Mouse (Mus musculus): ENCODE results near the gene Ghdc.
A peak's percentile ranks its signal among the peaks of the same experiment; 100 is the strongest.

The Ghdc gene

DNA sequence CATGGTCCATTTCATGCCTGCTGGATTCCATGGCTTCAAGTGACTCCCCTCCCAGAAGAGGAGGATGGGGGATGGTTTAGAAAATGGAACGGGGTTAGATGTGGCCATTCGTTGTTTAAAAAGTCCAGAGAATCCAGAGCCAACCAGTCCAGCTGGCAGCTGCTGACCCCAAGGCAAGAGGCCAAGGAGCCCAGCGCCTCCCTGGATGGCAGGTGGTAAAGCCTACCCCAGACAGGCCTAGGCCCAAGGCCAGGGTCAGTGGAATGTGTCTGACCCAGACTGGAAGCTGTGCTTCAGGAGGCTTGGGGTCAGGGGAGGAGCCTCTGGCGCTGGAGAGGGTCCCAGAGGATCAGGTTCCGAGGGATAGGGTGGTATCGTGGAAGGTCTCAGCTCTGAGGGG lies 29.4 kb downstream of the Ghdc start:
- DNase-seq, result no peak

DNA sequence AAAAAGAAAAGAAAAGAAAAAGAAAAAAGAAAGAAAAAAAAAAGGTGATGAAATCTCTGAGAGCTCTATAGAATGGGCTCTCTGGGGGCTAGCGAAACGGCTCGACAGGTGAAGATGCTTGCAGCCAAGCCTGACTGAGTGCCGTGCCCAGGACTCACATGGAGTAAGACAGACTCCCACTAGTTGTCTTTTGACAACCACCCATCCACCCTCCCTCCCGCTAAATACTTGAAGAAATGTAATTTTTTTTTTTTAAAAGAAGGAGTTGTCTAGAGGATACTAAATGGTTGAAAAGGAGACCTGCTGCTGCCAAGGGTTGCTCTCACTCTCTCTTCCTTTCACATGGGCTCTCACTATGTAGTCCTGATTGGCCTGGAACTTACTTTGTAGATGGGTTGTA lies 32.0 kb downstream of the Ghdc start:
- DNase-seq, result no peak

DNA sequence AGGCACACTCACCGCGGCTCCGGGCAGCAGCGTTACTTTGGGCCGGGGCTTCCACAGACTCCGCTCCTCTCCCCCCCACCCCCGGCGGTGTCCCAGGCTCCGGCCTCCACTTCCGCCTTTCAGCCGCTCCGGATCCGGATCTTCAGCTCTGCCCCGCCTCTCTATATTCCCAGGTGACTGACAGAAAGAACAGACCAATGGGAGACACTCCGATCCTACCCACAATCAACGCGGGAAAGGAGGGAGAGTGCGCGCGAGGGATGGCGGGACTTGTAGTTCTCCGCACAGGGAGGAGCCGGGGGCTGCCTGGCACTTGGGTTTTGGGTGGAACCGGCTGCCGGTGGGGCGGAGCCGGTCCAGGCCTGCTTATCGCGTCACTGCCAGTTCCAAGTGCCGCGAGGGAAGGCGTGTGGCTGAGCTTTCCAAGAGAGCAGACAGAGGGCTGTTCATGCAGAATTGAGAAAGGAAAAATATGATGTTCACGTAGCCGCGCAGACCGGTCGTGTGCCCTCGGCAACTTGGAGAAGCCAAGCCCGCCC lies 32.6 kb downstream of the Ghdc start, which contains the start of gene Rab5c:
Gene Rab5c, minus strand, starts transcription at position 150 of the 539 bp plus-strand sequence.
- peak; percentile 96 to 98 for DNase-seq

DNA sequence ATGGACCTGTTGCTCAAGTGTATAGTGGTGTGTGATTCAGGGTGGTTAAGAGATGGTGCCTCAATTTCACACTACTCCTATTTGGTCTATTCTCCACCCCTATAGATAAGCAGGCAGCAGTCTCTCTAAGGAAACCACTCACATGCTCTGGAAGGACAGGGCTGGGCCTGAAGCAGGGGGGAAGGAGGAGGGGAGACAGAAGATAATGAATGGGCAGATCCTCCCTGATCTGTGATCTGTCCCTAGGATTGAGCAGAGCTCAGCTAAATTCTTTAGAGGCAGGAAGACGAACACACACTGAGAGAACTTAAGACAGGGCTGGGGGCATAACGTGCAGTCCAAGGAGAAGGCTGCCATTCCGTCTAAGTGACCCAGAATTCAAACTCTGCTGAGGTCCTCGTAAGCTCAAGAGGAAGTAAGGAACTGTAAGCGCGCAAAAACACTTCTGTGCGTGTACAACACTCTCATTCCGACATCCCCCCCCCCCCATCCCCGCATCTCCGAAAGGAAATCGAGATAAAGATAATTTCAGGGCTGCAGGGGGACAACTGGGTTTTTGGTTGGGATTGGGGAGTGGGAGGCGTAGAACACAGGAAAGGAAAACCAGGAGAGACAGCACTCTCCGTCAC lies 33.5 kb downstream of the Ghdc start:
- no peak for DNase-seq

DNA sequence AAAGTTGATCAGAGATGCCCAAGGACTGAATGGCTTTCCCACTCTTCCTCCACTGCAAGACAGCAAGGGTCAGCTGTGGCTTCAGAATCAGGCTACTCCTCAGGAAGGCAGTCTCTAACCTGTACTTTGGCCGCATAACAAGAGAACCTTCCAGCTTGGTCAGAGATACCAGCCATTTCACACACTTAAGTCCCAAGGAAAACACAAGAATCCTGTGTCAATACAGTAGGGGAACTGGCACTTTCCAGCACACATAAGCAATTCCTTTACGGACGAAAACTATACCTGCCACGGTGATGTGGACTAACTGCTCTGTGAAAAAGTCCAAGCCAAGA lies 34.0 kb downstream of the Ghdc start:
- DNase-seq, result no peak

DNA sequence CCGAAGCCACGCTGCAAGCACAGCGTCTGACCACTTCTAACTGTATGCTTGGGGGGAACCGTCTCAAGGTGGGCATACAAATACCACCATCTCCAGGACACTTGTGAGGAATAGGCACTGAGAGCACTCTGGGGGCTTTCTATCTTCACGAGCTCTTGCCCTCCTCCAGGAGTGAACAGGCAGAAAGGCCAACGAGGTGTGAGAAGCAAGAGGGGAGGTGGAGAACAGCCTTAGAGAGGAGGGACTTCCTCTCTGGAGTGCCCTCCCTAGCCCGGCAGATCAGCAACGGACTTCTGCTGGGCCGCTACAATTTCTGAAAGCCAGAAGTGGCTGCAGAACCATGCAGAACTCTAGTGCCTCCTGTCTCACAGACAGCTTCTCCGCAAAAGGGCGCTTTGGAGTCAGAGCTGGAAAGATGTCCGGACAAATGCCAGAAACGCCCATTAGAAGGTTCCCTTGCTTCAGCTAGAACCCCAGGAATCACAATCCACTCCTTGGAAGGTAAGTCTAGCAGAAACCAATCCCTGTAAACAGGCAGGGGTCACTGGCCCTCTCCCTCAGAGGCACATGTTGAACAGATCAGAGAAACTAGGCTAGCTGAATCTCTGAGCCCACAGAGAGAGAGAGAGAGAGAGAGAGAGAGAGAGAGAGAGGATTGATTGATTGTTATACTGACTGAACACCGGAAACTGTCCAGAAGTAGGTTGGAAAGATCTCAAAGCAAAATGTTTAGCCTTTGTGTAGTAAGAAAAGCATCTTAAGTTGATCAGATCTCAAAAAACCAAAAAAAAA lies 34.6 kb downstream of the Ghdc start:
- DNase-seq, result no peak

DNA sequence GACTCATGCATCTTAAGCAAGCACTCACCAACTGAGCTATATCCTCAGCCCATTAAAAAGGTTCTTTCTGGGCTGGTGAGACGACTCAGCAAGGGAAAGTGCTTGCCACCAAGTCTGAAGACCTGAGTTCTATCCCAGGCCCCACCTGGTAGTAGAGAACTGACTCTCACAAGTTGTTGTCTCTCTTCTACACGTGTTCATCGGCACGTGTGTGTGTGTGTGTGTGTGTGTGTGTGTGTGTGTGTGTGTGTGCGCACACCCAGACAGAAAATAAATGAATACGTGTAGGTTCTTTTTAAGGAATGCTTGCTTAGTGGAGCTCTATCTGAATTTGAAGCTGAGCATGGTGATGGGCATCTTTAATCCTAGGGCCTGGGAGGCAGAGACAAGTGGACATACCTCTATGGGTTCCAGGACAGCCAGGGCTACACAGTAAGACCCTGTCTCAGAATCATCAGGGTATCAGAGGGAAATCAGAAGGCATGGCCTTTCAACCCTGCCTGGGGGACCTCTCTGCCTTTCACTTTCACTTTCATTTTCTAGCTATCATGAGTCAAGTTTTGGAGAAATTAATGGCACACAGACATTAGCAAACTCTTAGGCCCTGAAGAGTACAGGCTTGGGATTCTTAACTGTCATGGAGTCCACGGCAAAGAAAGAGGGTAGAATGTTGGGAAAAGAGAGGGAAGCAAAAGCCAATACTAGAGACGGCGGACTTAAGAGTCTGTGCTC lies 35.5 kb downstream of the Ghdc start:
- DNase-seq, result no peak

DNA sequence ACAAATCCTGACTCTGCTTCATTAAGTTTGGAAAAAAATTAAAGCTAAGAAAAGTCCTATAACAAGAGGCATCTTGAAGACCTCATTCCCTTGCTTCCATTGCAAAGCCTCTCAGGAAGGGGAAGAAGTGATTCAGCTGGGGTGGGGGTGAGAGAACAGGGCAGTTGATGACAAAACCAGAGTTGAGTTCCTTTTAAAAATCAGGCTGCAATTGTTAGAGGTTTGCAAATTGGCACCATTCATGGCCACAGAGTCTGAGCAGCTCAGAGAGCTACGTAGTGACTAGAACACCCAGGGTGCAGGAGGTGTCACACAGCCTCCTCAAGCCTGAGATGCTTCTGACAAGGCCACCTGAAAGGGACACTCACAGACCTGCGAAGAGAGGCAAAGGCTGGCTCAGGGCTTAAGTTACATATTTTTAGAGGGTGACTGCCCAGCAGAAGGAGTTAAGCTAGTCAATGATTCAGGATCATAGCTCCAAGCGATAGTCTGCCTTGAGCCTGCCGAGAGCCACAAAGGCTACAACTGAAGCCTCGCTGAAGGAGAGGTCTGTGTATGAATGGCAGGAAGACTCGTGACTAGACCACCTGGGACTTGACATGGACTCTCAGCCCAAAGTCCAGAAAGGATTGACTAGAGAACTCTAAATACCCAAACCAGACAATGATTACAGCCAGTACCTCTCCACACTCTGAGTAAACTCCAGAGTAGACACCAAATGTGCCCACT lies 40.1 kb downstream of the Ghdc start:
- no peak for DNase-seq

DNA sequence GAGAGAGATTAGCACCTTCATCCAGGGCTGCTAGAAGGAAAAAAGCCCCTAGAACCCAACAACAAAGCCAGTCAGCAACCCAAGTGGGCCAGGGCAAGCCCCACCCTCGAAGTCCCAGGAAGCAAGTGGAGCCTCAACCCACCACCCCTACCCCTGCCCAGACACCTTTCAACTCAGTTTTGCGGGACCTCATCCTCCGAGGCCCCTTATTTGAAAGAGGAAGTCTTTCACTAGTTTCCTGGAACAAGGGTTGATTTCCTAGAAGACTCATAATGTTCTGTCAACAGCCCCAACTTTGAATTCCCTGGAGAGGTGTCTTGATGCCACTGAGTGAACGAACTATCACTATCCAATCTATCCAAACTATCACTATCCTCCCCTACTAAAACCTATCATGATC lies 40.8 kb downstream of the Ghdc start:
- DNase-seq, result no peak

DNA sequence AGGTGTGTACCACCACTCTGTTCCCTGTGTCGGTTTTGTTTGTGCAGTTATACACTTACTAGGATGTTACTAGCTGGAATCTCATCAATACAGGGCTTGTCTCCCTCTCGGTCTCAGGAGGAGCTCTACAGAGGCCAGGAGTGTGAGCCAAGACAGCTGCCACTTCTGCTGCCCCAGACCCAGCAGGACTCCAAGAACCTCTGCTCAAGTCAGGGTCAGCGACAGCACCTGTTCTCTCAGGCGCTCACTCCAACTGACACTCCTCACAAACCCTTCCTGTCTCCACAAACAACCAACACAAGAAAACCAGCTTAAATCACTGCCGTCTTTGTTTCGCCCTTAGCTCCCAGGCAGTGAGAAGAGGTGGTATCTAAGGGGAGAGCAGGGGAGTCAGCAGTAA lies 42.2 kb downstream of the Ghdc start:
- no peak for DNase-seq

DNA sequence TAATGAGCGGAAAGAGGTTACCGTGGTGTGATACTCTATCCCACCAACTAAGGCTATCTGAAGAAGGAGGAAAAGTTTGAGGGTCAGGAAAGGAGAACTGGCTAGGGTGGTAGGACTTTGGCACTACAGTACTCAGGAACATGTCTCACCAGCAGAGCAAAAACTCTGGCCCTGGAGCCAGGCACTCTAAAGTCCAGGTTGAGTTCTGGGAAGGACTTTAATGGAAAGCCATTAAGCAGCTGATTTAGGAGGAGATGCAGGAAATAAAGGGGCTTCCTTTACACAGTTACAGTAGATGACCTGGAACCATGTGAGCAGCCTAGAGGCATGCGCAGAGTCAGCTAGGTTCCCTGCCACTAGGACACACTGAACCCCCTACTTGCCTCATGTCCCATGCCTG lies 43.6 kb downstream of the Ghdc start:
- DNase-seq, result no peak

DNA sequence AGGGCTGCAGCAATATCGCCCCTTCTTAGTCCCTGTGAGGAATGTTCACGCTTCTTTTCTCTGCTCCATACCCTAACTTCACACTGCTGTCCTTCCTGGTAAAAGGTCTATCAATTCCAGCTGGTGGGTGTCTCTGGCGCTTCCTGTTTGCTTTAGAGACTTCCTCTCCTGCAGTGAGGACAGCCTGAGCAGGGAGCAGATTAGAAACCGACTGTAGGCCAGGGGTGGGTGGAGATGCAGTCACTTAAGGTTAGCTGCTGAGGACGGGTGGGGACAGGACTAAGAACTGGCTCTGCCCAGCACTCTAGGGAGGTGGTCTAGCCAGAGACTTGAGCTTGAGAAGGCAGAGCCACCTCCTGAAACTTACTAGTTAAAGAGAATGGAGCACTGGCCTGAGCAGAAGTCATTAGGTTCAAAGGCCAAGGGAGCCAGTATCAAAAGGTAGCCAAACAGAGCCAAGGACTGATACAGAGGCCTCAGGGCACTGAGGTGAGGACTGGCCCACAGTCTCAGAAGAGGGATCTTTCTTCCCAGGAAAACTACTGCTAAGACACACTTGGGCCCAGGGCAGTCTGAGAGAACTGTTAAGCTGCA lies 45.7 kb downstream of the Ghdc start:
- no peak for DNase-seq

DNA sequence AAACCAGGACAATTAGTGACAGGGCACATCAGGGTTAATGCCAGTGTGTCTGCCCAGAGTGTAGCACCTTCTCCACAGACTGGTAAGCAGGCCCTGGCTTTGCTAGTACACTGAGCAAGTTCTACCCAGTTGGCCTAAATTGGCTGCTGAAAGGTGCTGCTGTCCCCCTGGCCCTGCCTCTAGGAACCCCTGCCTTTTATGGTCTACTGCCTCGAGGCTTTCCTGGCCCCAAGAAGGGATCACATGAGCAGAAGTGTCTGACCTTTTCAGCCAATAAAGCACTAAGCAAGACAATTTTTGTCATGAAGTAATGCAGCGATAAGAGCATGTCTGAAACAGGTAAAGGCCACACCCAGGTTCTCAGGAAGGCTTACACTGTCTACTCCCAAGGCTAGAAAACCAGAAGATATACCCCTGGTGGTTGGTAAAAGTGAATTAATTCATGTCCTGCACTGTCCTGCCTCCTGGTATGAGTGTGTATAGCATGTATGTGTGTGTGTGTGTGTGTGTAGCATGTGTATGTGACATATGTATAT lies 48.2 kb downstream of the Ghdc start:
- no peak for DNase-seq

DNA sequence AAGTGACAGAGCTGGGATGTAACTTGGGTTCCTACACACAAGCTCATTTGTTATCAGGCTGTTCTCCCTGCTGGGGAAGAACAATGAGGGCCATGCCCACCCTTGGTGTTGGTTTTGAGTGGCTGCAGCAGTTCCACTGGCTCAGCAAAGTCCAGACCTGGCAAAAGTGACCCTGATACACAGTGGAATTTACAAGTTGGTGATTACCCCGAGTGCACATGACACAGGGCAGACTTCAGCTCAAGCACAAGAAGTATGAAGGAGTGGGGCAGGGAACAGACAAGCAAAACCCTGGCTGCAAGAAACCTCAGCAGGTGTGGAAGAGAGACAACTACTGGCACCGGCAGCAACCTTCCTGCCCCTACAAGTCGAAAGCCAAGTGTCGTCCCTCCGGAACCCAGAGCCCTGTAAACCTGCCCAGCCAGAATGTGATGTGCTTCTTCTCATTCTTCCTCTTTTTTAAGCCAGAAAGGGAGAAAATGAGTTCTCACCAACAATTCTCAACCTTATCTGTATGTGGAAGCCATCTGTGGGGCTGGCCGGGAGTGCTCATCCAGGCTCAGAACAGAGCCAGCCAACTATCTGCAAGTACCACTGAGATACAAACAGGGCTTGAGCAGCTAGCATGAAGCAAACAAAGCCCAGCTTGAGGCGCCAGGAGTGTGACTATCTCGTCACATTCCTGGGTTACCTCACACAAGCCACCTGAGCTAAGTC lies 48.8 kb downstream of the Ghdc start:
- no peak for DNase-seq

DNA sequence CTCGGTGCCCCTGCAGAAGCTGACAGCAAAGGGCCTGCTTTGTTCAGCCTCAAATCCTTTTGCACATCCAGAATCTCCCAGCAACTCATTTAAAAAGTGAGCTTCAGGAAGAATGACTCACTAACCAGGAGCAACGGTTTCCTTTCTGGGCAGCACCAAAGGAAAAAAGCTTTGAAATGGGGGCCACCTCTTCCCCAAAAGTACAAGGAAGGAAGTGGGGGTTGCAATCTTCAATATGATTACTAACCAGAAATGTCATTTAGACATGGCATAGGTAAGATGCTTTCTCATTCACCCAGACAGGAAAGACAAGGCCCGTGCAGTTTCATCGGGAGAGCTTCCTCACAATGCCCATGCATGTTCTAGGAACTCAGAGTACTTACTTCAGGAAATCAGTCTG lies 49.5 kb downstream of the Ghdc start:
- no peak for DNase-seq

DNA sequence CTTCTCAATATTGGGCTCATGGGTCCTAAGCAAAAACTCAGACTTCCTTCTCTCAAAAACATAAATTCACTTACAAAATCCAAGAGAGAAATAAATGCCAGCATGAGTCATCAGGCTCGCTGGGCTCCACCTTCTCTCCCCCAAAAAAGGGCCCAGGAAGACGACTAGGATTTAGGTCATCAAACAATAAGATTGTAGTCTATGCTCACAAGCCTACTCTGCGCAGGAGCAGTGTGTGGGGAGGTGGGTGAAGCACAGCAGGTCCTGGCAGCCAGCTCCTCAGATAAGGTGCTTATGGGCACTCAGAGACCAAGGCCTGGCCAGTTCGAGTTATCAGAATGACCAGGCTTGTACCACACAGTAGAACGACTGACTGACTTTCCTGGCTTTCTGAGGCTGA lies 50.4 kb downstream of the Ghdc start:
- no peak for DNase-seq

DNA sequence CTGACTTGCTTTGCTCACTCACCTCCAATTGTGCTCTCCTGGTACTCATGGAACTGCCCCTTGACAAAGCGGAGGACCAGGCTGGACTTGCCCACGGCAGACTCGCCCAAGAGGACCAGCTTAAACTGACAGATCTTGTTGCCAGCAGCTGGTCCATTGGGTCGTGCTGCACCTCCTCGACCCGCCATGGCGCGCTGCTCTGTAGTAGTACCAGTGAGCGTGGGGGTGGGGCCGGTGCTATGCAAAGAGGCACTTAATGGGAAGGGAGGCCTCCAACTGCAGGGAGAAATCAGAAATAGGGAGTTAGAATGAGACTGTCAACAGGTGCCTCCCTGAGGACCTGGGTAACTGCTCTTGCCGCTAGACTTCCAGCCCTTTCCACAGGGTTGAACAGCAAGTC lies 50.9 kb downstream of the Ghdc start:
- DNase-seq, result no peak

DNA sequence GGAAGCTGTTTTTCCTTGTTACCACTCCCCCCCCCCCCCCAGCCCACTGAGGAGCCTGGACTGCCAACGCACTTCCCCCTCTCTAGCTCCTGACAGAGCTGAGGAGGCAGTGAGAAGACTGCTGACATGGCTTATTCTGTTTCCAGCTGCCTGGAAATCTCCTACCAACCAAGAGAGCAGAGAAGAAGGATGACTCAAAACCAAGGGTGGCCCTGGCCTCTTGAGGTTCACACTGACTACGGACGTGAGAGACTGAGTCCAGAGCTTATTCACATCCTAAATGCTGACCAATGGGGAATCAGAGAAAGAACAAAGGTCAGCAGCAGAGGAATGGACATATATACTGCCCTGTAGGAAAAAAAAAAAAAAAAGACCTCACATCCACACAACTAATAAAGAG lies 51.4 kb downstream of the Ghdc start:
- no peak for DNase-seq

DNA sequence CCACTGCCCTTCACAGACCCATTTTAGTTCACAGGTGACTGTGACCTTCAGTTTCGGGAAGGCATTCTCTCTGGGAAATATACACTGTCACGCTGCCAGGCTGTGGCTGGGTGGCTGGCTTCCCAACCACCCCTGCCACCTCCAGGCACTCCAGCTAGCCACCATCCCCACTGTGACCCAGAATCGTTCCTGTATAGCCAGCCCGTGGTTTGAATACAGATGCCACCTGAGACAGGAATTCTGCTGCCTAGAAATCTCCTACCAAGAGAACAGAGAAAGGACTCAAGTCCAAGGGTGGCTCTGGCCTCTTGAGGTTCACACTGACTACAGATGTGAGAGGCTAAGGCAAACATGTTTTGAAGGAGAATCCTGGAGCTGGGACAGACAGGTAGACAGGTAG lies 51.9 kb downstream of the Ghdc start:
- DNase-seq, result no peak

DNA sequence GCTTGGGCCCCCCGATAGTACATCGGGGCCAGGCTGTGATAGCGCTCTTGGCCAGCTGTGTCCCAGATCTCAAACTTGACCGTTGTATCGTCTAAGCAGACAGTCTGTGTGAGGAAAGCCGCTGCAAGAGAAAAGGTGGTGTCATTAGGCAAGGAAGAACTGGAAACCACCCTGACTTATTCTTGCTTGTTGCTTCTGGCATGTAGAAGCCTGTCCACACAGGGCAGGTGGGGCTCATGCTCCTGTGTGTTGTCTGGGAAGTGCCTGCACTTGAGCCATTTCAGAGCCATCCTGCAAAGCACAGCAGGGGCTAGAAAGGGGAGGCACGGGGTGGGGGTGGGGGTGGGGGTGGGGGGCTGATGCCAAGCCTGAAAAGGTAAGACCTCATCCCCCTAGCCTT lies 52.3 kb downstream of the Ghdc start:
- no peak for DNase-seq

DNA sequence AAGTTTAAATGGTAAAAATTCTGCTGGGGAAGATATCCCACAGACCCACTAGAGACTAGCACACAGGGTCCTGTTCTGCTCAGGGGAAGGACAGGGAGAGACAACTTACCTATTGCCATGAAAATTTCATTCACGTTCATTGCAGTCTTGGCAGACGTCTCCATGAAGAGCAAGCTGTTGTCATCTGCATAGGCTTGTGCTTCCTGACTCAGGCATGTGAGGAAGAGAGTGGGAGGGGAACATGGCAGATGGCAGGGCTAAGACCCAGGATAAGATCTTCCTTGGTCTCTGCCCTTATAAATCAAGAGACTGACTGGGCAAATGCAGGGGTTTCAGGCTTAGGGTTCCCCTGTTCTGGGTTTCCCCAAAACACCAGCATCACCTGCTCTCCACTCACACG lies 54.1 kb downstream of the Ghdc start:
- DNase-seq, result no peak

Data from thymus, postnatal 36 days (tissue).